In the genomic region with DNA sequence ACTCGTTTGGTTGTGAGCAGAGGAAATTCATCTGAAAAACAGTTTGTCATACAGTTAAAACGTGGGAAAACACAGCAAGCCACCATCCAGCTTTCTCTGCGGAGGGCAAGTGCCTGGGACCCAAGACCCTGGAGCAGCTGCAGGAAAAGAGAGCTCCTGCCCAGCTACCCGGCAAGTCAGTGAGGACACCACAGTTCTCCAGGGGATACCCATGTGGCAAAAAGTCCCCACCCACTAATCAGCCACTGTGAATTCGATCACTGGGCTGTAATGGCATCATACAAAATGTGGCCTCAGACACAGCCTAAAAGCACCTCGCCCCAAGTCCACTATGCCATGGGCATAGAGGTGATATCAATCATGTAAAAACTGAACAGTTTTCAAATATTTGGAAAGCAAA, we compare ENCODE assay signal across 11 mouse cellular contexts. TPM values are rescaled to one million over a fixed set of nuclear protein-coding genes. Genes with fewer than 3 reads are reported as not detected.
DNase-seq lines count a peak whose midpoint lies in the region; ATAC-seq and TF ChIP-seq lines count a peak whose summit lies in the region.
"Had no signal": no experiment of that assay in that cellular context is flagged by ENCODE, and none has a peak within 500 bp of the region (broad histone marks: within the 10 kb centered on the region; RNA-seq: fewer than 3 reads in every experiment).

No protein-coding gene starts in this region.

- H3K27ac ChIP-seq in heart, postnatal 0 days (ENCODE audit: low read depth) = no peak overlapping the region
- peak overlapping the region; percentile 89; the same call in 1 of the 2 replicates for H3K27ac ChIP-seq in liver, embryonic 13.5 days

- H3K36me3 ChIP-seq in heart, postnatal 0 days (replicated peaks; ENCODE audit: control insufficient read depth, insufficient read depth, low read length) = peaks cover 31% of the 10 kb centered on the region
- H3K36me3 ChIP-seq in E14TG2a.4 (ENCODE audit: insufficient read depth, low read length) = peaks cover 54% of the 10 kb centered on the region
- peaks cover 53% of the 10 kb centered on the region for H3K36me3 ChIP-seq in liver, embryonic 13.5 days

- H3K4me1 ChIP-seq in heart, postnatal 0 days (ENCODE audit: control insufficient read depth, insufficient read depth) = 0 out of 2 replicates have a peak, but pooled peaks cover 12% of the 10 kb centered on the region
- H3K4me1 ChIP-seq in E14TG2a.4 (replicated peaks; ENCODE audit: low read depth, low read length) = peaks cover 32% of the 10 kb centered on the region
- peaks cover 28% of the 10 kb centered on the region for H3K4me1 ChIP-seq in liver, embryonic 13.5 days (replicated peaks)

- H3K27me3 ChIP-seq in heart, postnatal 0 days (ENCODE audit: control insufficient read depth, insufficient read depth, low read length) = no peaks in the 10 kb centered on the region
- H3K27me3 ChIP-seq in E14TG2a.4 (ENCODE audit: insufficient read depth, low read length) = no peaks in the 10 kb centered on the region
- no peaks in the 10 kb centered on the region for H3K27me3 ChIP-seq in liver, embryonic 13.5 days
- H3K27me3 ChIP-seq: megakaryocyte, embryonic 14.5 days had no signal

- intact Hi-C loops in heart, postnatal 10 days (cut with DNase I) = loop anchor here (5.0 kb wide), 1 partner anchor 244 kb away; no protein-coding TSS in a partner anchor

- no peak for DNase-seq in heart, postnatal 0 days (ENCODE audit: low spot score)
- no peak for DNase-seq in heart, postnatal 10 days
- no peak for DNase-seq in liver, embryonic 13.5 days
- no peak for DNase-seq in spleen, adult 18-20 months
- DNase-seq in urinary bladder, postnatal 14 days (ENCODE audit: low spot score) = no peak
- DNase-seq in natural killer cell, adult 2 months (ENCODE audit: low spot score in 2 of 2) = no peak
- DNase-seq: kidney, postnatal 36 days had no signal

- TF ChIP-seq EP300 in heart, postnatal 0 days (IDR thresholded peaks at IDR 0.05; ENCODE audit: low read depth) = no peak

- ATAC-seq in heart, postnatal 0 days (ENCODE audit: insufficient read depth, low read depth) = no peak
- ATAC-seq in erythroblast, adult 5-6 weeks (replicated peaks; ENCODE audit: low FRiP score, poor library complexity, severe bottlenecking) = 0 out of 2 replicates have a peak, but pooled peaks have one; percentile 27
- no peak for ATAC-seq in liver, embryonic 13.5 days (ENCODE audit: low read depth)

- TF ChIP-seq CTCF in heart, postnatal 0 days (IDR thresholded peaks at IDR 0.05; ENCODE audit: low read depth) = no peak
- TF ChIP-seq CTCF in E14TG2a.4 (conservative IDR thresholded peaks at IDR 0.05; ENCODE audit: low read length) = no peak

- H3K4me2 ChIP-seq in heart, postnatal 0 days (ENCODE audit: low read depth, low read length) = peak overlapping the region; percentile 95; the same call in 1 of the 2 replicates
- peak overlapping the region; percentile 86 for H3K4me2 ChIP-seq in liver, embryonic 13.5 days

- no peaks in the 10 kb centered on the region for H3K9me3 ChIP-seq in heart, postnatal 0 days (replicated peaks; ENCODE audit: control insufficient read depth, low read length)
- no peaks in the 10 kb centered on the region for H3K9me3 ChIP-seq in E14TG2a.4 (ENCODE audit: low read length)
- no peaks in the 10 kb centered on the region for H3K9me3 ChIP-seq in liver, embryonic 13.5 days (replicated peaks)
- H3K9me3 ChIP-seq: megakaryocyte, embryonic 14.5 days had no signal

- H3K4me3 ChIP-seq in heart, postnatal 0 days (ENCODE audit: low read depth, low read length) = peak overlapping the region; percentile 71; the same call in 1 of the 2 replicates
- H3K4me3 ChIP-seq in E14TG2a.4 (replicated peaks; ENCODE audit: low read length) = peak overlapping the region; percentile 98; the same call in 1 of the 2 replicates
- H3K4me3 ChIP-seq in liver, embryonic 13.5 days (replicated peaks) = peak overlapping the region; percentile 93

- H3K9ac ChIP-seq in heart, postnatal 0 days (replicated peaks; ENCODE audit: low read depth, low read length) = no peak overlapping the region
- peak overlapping the region; percentile 95 for H3K9ac ChIP-seq in liver, embryonic 13.5 days

- 72% methylated on average over 6 of the region's 6 CpGs for WGBS in heart, postnatal 0 days
- WGBS in liver, embryonic 13.5 days (ENCODE audit: insufficient replicate concordance) = 57% methylated on average over 6 of the region's 6 CpGs

RNA-seq across cellular contexts. Expression of gene Tyms, which starts 1.7 kb away (rescaled TPM):
- total RNA-seq in heart, postnatal 0 days (2014; rRNA removed; ENCODE audit: low replicate concordance) = 14.7 and 27.6 TPM in 2 replicates
- 48.1 and 50.0 TPM in 2 replicates for polyA plus RNA-seq in heart, postnatal 0 days (2015; fragmentation: Nextera tagmentation; extraction: Ambion mirVana)
- total RNA-seq in heart, postnatal 10 days (2021) = 10 to 100 TPM; 20.2 to 20.5 TPM
- total RNA-seq in erythroblast, adult 5-6 weeks (2015; ENCODE audit: low replicate concordance) = 46.7 and 65.4 TPM in 2 replicates
- 46.1 and 47.5 TPM in 2 replicates for total RNA-seq in erythroblast, adult 5-6 weeks (2017; ENCODE audit: low replicate concordance)
- polyA plus RNA-seq in liver, embryonic 13.5 days (2015; fragmentation: Nextera tagmentation; extraction: Ambion mirVana) = 272 and 296 TPM in 2 replicates

RNA-seq across cellular contexts. Expression of gene Garem2, which starts 33.3 kb away (rescaled TPM):
- 0.70 TPM in 1 of 2 replicates, not detected in the other for total RNA-seq in heart, postnatal 0 days (2014; rRNA removed; ENCODE audit: low replicate concordance)
- 0.12 and 0.14 TPM in 2 replicates for polyA plus RNA-seq in heart, postnatal 0 days (2015; fragmentation: Nextera tagmentation; extraction: Ambion mirVana)
- under 1 TPM; 0.22 to 0.26 TPM for total RNA-seq in heart, postnatal 10 days (2021)
- total RNA-seq in erythroblast, adult 5-6 weeks (2015; ENCODE audit: low replicate concordance) = not detected in 2 replicates
- total RNA-seq in erythroblast, adult 5-6 weeks (2017; ENCODE audit: low replicate concordance) = not detected in 2 replicates
- 0.03 TPM in 2 replicates for polyA plus RNA-seq in liver, embryonic 13.5 days (2015; fragmentation: Nextera tagmentation; extraction: Ambion mirVana)

RNA-seq across cellular contexts. Expression of gene 3110082J24Rik, which starts 34.2 kb away (rescaled TPM):
- total RNA-seq in heart, postnatal 0 days (2014; rRNA removed; ENCODE audit: low replicate concordance) = not detected in 2 replicates
- not detected in 2 replicates for polyA plus RNA-seq in heart, postnatal 0 days (2015; fragmentation: Nextera tagmentation; extraction: Ambion mirVana)
- not detected for total RNA-seq in heart, postnatal 10 days (2021)
- total RNA-seq in erythroblast, adult 5-6 weeks (2015; ENCODE audit: low replicate concordance) = not detected in 2 replicates
- total RNA-seq in erythroblast, adult 5-6 weeks (2017; ENCODE audit: low replicate concordance) = not detected in 2 replicates
- not detected in 2 replicates for polyA plus RNA-seq in liver, embryonic 13.5 days (2015; fragmentation: Nextera tagmentation; extraction: Ambion mirVana)
- polyA plus RNA-seq: small intestine, adult 2 months had no signal

RNA-seq across cellular contexts. Expression of gene Il6, which starts 58.8 kb away (rescaled TPM):
- total RNA-seq in heart, postnatal 0 days (2014; rRNA removed; ENCODE audit: low replicate concordance) = 0.81 TPM in 1 of 2 replicates, not detected in the other
- 0.58 and 0.64 TPM in 2 replicates for polyA plus RNA-seq in heart, postnatal 0 days (2015; fragmentation: Nextera tagmentation; extraction: Ambion mirVana)
- total RNA-seq in heart, postnatal 10 days (2021) = not detected
- 11.5 TPM in 1 of 2 replicates, not detected in the other for total RNA-seq in erythroblast, adult 5-6 weeks (2015; ENCODE audit: low replicate concordance)
- 0.14 and 2.1 TPM in 2 replicates for total RNA-seq in erythroblast, adult 5-6 weeks (2017; ENCODE audit: low replicate concordance)
- polyA plus RNA-seq in liver, embryonic 13.5 days (2015; fragmentation: Nextera tagmentation; extraction: Ambion mirVana) = 0.28 and 0.32 TPM in 2 replicates
- polyA plus RNA-seq: small intestine, adult 2 months had no signal
